Mouse (Mus musculus): ENCODE data around the gene Lsr. TPM values are rescaled to one million over a fixed set of nuclear protein-coding genes. Genes with fewer than 3 reads are reported as not detected.

Gene Lsr
- 1 to 10 TPM; 1.1 to 1.2 TPM for total RNA-seq (2023)

GRCm38 (mm10) chr7:30973251-30973500 lies at the start of gene Lsr:
Gene Lsr, minus strand, starts transcription at chr7:30973464.

GRCm38 (mm10) chr7:30973501-30974289 lies 431 bp upstream of the Lsr start, which contains the start of gene Fam187b:
Gene Fam187b, plus strand, starts transcription at chr7:30973790.

GRCm38 (mm10) chr7:30956756-30957366 lies 16.4 kb downstream of the Lsr start, which contains the start of gene Usf2:
Gene Usf2, minus strand, starts transcription at chr7:30956803.

GRCm38 (mm10) chr7:30943909-30944635 lies 29.2 kb downstream of the Lsr start, which contains the start of gene Hamp:
Gene Hamp, minus strand, starts transcription at chr7:30944032.

GRCm38 (mm10) chr7:30924581-30924980 lies 48.7 kb downstream of the Lsr start, which contains the start of gene Hamp2:
Gene Hamp2, minus strand, starts transcription at chr7:30924681.

GRCm38 (mm10) chr7:30914732-30915131 lies 58.5 kb downstream of the Lsr start, which contains the start of gene Mag:
Gene Mag, minus strand, starts transcription at chr7:30914873.

Other genes starting within 250 kb of the Lsr start
- gene Tmem147, start 243.9 kb downstream of the Lsr start, total RNA-seq (2023): 10 to 100 TPM; 46.8 to 50.0 TPM
- not detected for gene Gapdhs, start 229.8 kb downstream of the Lsr start, total RNA-seq (2023)
- gene Sbsn, start 222.0 kb downstream of the Lsr start, total RNA-seq (2023): 1 to 10 TPM; 3.8 to 5.0 TPM
- gene Dmkn, start 209.7 kb downstream of the Lsr start, total RNA-seq (2023): not detected
- not detected for gene Krtdap, start 185.6 kb downstream of the Lsr start, total RNA-seq (2023)
- gene Ffar2, start 149.7 kb downstream of the Lsr start, total RNA-seq (2023): 10 to 100 TPM; 15.2 to 19.0 TPM
- 1 to 10 TPM; 2.2 to 3.7 TPM for gene Ffar3, start 117.3 kb downstream of the Lsr start, total RNA-seq (2023)
- 10 to 100 TPM; 34.4 to 43.8 TPM for gene Ffar1, start 111.9 kb downstream of the Lsr start, total RNA-seq (2023)
- 1,000 to 10,000 TPM; 1,236 to 1,328 TPM for gene Cd22, start 93.1 kb downstream of the Lsr start, total RNA-seq (2023)
- gene Mag, start 58.6 kb downstream of the Lsr start, total RNA-seq (2023): not detected
- gene Hamp2, start 48.8 kb downstream of the Lsr start, total RNA-seq (2023): not detected
- gene Hamp, start 29.4 kb downstream of the Lsr start, total RNA-seq (2023): not detected
- 100 to 1,000 TPM; 145 to 165 TPM for gene Usf2, start 16.7 kb downstream of the Lsr start, total RNA-seq (2023)
- not detected for gene Fam187b, start 326 bp upstream of the Lsr start, total RNA-seq (2023)
- gene Fxyd5, start 69.0 kb upstream of the Lsr start, total RNA-seq (2023): 100 to 1,000 TPM; 134 to 151 TPM
- not detected for gene Fxyd7, start 78.0 kb upstream of the Lsr start, total RNA-seq (2023)
- not detected for gene Fxyd1, start 83.7 kb upstream of the Lsr start, total RNA-seq (2023)
- not detected for gene Lgi4, start 85.9 kb upstream of the Lsr start, total RNA-seq (2023)
- not detected for gene Fxyd3, start 103.2 kb upstream of the Lsr start, total RNA-seq (2023)
- not detected for gene Hpn, start 141.8 kb upstream of the Lsr start, total RNA-seq (2023)
- under 1 TPM; 0.35 to 0.92 TPM for gene Scn1b, start 153.5 kb upstream of the Lsr start, total RNA-seq (2023)
- 100 to 1,000 TPM; 247 to 277 TPM for gene Gramd1a, start 182.4 kb upstream of the Lsr start, total RNA-seq (2023)

Data from B cell, adult 67 days (primary cell).